Mouse (Mus musculus): ENCODE measurements around the gene D3Ertd254e. TPM values are rescaled to one million over a fixed set of nuclear protein-coding genes. Genes with fewer than 3 reads are reported as not detected.
A peak's percentile ranks its signal among the peaks of the same experiment; 100 is the strongest.

The D3Ertd254e gene
- total RNA-seq, 1 experiment from 2014 or later = 6.9 TPM

DNA sequence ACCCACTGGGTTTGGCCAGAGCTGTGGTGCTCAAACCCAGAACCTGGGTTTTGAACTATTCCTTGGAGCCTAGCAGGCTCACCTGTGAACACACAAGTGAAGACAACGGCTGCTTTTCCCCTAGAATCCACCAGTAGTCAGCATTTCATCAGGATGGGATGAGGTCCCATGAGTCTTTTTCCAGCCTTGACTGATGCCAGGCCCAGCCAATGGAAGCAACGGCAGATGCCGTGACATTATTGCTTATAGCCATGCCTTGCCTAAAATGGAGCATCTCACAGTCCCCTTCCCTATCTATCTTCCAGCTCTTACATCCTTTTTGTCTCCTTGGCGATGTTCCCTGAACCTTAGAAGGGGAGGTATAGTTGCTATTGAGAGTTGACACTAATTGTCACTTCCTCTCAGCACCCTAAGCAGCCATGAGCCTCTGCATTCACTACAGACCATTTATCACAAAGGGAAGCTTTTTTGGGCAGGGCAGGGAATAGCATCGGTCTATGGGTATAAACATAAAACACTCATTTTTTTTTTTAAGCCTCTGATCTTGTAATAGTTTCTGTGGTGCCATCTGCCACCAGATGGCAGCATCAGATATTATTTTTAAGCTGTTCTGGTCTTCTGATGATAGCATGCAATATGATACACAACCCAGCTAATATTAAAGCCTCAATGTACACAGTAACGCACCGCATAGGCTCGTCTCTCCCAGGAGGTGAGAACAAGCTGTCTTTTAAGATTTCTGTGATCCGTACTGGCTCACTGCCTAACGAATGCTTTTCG is 59.1 kb downstream of the D3Ertd254e start:
- peak; percentile 73 for ATAC-seq (replicated peaks; ENCODE audit: low read depth, poor library complexity, severe bottlenecking)

DNA sequence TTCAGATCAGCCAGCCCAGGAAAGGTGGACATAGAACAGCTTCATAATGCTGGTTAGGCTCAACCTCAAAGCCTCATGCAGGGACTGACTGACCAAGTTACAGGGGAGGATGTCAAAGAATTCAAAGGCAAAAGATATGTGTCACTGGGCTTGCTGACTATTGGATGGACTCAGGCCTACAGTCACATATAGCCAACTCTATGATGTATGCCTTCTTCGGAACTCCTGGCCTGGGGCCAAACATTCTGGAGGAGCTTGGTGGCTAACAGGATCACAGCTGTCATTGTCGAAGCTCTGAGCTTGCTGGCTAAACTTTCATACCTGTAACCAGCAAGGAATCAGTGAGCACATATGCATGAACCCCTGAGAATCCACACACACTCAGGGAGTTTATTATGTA is 60.1 kb downstream of the D3Ertd254e start:
- ATAC-seq (replicated peaks; ENCODE audit: low read depth, poor library complexity, severe bottlenecking) = no peak

DNA sequence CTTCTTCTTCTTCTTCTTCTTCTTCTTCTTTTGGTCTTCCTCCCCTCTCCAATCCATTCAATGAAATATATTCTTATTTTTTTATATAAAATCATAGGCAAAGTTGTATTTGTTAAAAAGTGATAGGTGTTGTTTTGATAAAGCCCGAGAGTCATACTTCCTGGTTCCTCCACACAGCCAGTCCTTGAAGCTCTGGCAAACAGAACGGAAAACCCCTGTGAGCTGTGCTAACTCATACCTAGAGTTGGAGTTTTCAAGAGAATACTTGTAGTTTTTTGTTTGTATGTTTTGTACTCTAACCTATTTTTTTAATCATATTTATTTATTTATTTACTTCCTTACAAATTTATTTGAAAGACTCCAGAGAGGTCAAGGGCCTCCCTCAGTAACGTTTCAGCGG is 61.9 kb downstream of the D3Ertd254e start:
- no peak for ATAC-seq (replicated peaks; ENCODE audit: low read depth, poor library complexity, severe bottlenecking)

Other genes starting within 250 kb of the D3Ertd254e start
- 226 and 326 TPM in 2 replicates for gene Dcun1d1, start 213.6 kb upstream of the D3Ertd254e start, total RNA-seq (2017)
- gene Mccc1, start 150.3 kb upstream of the D3Ertd254e start, total RNA-seq (2017) = 13.0 and 19.3 TPM in 2 replicates
- not detected in 2 replicates for gene Ccdc144b, start 97.5 kb upstream of the D3Ertd254e start, total RNA-seq (2017)
- gene Acad9, start 85.0 kb upstream of the D3Ertd254e start, total RNA-seq (2017) = 24.5 and 33.6 TPM in 2 replicates
- not detected in 2 replicates for gene Qrfpr, start 71.3 kb downstream of the D3Ertd254e start, total RNA-seq (2017)

Data from common myeloid progenitor, adult 5-6 weeks (primary cell).